Mouse (Mus musculus): ENCODE data around the gene Gsto1. TPM values are rescaled to one million over a fixed set of nuclear protein-coding genes. Genes with fewer than 3 reads are reported as not detected.
A peak's percentile ranks its signal among the peaks of the same experiment; 100 is the strongest.

The Gsto1 gene
- polyA plus RNA-seq, 1 experiment from 2014 or later = 161 TPM

- Histone ChIP-seq H3K9me3 (ENCODE audit: control insufficient read depth, low read length) (no peaks in the 10 kb centered on the region), H3K4me1 (ENCODE audit: control insufficient read depth, insufficient read depth, low read length) (no peaks in the 10 kb centered on the region), H3K27ac (ENCODE audit: low read depth, low read length) (no peak overlapping the region), H3K27me3 (ENCODE audit: control insufficient read depth, insufficient read depth, low read length) (no peaks in the 10 kb centered on the region), H3K9ac (replicated peaks; ENCODE audit: low read depth, low read length) (no peak overlapping the region), H3K4me2 (ENCODE audit: low read depth, low read length) (no peak overlapping the region), H3K4me3 (ENCODE audit: low read depth, low read length) (no peak overlapping the region), H3K36me3 (ENCODE audit: control insufficient read depth, insufficient read depth, low read length) (no peaks in the 10 kb centered on the region)
- 65% methylated on average over 9 of the region's 9 CpGs for WGBS
- ATAC-seq (ENCODE audit: low read depth) = peak; percentile 21; the same call in 1 of the 2 replicates
Observed at GRCm38 (mm10) chr19:47882882-47883254, 28.1 kb downstream of the Gsto1 start.

GRCm38 (mm10) chr19:47884296-47885085 lies 29.7 kb downstream of the Gsto1 start:
- Histone ChIP-seq H3K9me3 (ENCODE audit: control insufficient read depth, low read length) (no peaks in the 10 kb centered on the region), H3K9ac (replicated peaks; ENCODE audit: low read depth, low read length) (no peak overlapping the region), H3K27ac (ENCODE audit: low read depth, low read length) (no peak overlapping the region), H3K4me2 (ENCODE audit: low read depth, low read length) (no peak overlapping the region), H3K4me1 (ENCODE audit: control insufficient read depth, insufficient read depth, low read length) (no peaks in the 10 kb centered on the region), H3K36me3 (ENCODE audit: control insufficient read depth, insufficient read depth, low read length) (no peaks in the 10 kb centered on the region), H3K4me3 (ENCODE audit: low read depth, low read length) (no peak overlapping the region), H3K27me3 (ENCODE audit: control insufficient read depth, insufficient read depth, low read length) (no peaks in the 10 kb centered on the region)
- ATAC-seq (ENCODE audit: low read depth) = no peak
- WGBS = 76% methylated on average over 13 of the region's 13 CpGs

GRCm38 (mm10) chr19:47885191-47885743 lies 30.5 kb downstream of the Gsto1 start:
- Histone ChIP-seq H3K4me2 (ENCODE audit: low read depth, low read length) (no peak overlapping the region), H3K27me3 (ENCODE audit: control insufficient read depth, insufficient read depth, low read length) (no peaks in the 10 kb centered on the region), H3K27ac (ENCODE audit: low read depth, low read length) (no peak overlapping the region), H3K9ac (replicated peaks; ENCODE audit: low read depth, low read length) (no peak overlapping the region), H3K4me1 (ENCODE audit: control insufficient read depth, insufficient read depth, low read length) (no peaks in the 10 kb centered on the region), H3K4me3 (ENCODE audit: low read depth, low read length) (no peak overlapping the region), H3K9me3 (ENCODE audit: control insufficient read depth, low read length) (no peaks in the 10 kb centered on the region), H3K36me3 (ENCODE audit: control insufficient read depth, insufficient read depth, low read length) (no peaks in the 10 kb centered on the region)
- WGBS = 64% methylated on average over 7 of the region's 7 CpGs
- ATAC-seq (ENCODE audit: low read depth) = no peak

GRCm38 (mm10) chr19:47885886-47886285 lies 31.1 kb downstream of the Gsto1 start:
- H3K4me2 ChIP-seq (ENCODE audit: low read depth, low read length) = no peak overlapping the region
- 93% methylated on average over 11 of the region's 11 CpGs for WGBS

GRCm38 (mm10) chr19:47886617-47887016 lies 31.8 kb downstream of the Gsto1 start:
- Histone ChIP-seq H3K4me3 (ENCODE audit: low read depth, low read length) (no peak overlapping the region), H3K9me3 (ENCODE audit: control insufficient read depth, low read length) (no peaks in the 10 kb centered on the region), H3K27me3 (ENCODE audit: control insufficient read depth, insufficient read depth, low read length) (no peaks in the 10 kb centered on the region), H3K9ac (replicated peaks; ENCODE audit: low read depth, low read length) (no peak overlapping the region), H3K4me2 (ENCODE audit: low read depth, low read length) (no peak overlapping the region), H3K36me3 (ENCODE audit: control insufficient read depth, insufficient read depth, low read length) (no peaks in the 10 kb centered on the region), H3K27ac (ENCODE audit: low read depth, low read length) (no peak overlapping the region), H3K4me1 (ENCODE audit: control insufficient read depth, insufficient read depth, low read length) (no peaks in the 10 kb centered on the region)
- ATAC-seq (ENCODE audit: low read depth) = no peak
- 75% methylated on average over 7 of the region's 7 CpGs for WGBS

More at GRCm38 (mm10) chr19:47885886-47886285, 31.1 kb downstream of the Gsto1 start:
- no peaks in the 10 kb centered on the region for H3K27me3 ChIP-seq (ENCODE audit: control insufficient read depth, insufficient read depth, low read length)
- H3K27ac ChIP-seq (ENCODE audit: low read depth, low read length) = no peak overlapping the region
- H3K9ac ChIP-seq (replicated peaks; ENCODE audit: low read depth, low read length) = no peak overlapping the region
- no peaks in the 10 kb centered on the region for H3K36me3 ChIP-seq (ENCODE audit: control insufficient read depth, insufficient read depth, low read length)
- H3K4me3 ChIP-seq (ENCODE audit: low read depth, low read length) = no peak overlapping the region
- ATAC-seq (ENCODE audit: low read depth) = no peak
- H3K9me3 ChIP-seq (ENCODE audit: control insufficient read depth, low read length) = no peaks in the 10 kb centered on the region
- H3K4me1 ChIP-seq (ENCODE audit: control insufficient read depth, insufficient read depth, low read length) = no peaks in the 10 kb centered on the region

GRCm38 (mm10) chr19:47887417-47887816 lies 32.6 kb downstream of the Gsto1 start:
- Histone ChIP-seq H3K4me1 (ENCODE audit: control insufficient read depth, insufficient read depth, low read length) (no peaks in the 10 kb centered on the region), H3K9me3 (ENCODE audit: control insufficient read depth, low read length) (no peaks in the 10 kb centered on the region), H3K9ac (replicated peaks; ENCODE audit: low read depth, low read length) (no peak overlapping the region), H3K4me2 (ENCODE audit: low read depth, low read length) (no peak overlapping the region), H3K27me3 (ENCODE audit: control insufficient read depth, insufficient read depth, low read length) (no peaks in the 10 kb centered on the region), H3K27ac (ENCODE audit: low read depth, low read length) (no peak overlapping the region), H3K4me3 (ENCODE audit: low read depth, low read length) (no peak overlapping the region), H3K36me3 (ENCODE audit: control insufficient read depth, insufficient read depth, low read length) (no peaks in the 10 kb centered on the region)
- no peak for ATAC-seq (ENCODE audit: low read depth)
- WGBS = 88% methylated on average over 10 of the region's 10 CpGs

- Histone ChIP-seq H3K4me1 (ENCODE audit: control insufficient read depth, insufficient read depth, low read length) (no peaks in the 10 kb centered on the region), H3K36me3 (ENCODE audit: control insufficient read depth, insufficient read depth, low read length) (no peaks in the 10 kb centered on the region), H3K4me2 (ENCODE audit: low read depth, low read length) (no peak overlapping the region), H3K9ac (replicated peaks; ENCODE audit: low read depth, low read length) (no peak overlapping the region), H3K27me3 (ENCODE audit: control insufficient read depth, insufficient read depth, low read length) (no peaks in the 10 kb centered on the region), H3K9me3 (ENCODE audit: control insufficient read depth, low read length) (no peaks in the 10 kb centered on the region), H3K27ac (ENCODE audit: low read depth, low read length) (no peak overlapping the region), H3K4me3 (ENCODE audit: low read depth, low read length) (no peak overlapping the region)
- ATAC-seq (ENCODE audit: low read depth) = no peak
- 93% methylated on average over 8 of the region's 8 CpGs for whole genome bisulfite sequencing
Observed at GRCm38 (mm10) chr19:47888037-47888436, 33.3 kb downstream of the Gsto1 start.

DNA sequence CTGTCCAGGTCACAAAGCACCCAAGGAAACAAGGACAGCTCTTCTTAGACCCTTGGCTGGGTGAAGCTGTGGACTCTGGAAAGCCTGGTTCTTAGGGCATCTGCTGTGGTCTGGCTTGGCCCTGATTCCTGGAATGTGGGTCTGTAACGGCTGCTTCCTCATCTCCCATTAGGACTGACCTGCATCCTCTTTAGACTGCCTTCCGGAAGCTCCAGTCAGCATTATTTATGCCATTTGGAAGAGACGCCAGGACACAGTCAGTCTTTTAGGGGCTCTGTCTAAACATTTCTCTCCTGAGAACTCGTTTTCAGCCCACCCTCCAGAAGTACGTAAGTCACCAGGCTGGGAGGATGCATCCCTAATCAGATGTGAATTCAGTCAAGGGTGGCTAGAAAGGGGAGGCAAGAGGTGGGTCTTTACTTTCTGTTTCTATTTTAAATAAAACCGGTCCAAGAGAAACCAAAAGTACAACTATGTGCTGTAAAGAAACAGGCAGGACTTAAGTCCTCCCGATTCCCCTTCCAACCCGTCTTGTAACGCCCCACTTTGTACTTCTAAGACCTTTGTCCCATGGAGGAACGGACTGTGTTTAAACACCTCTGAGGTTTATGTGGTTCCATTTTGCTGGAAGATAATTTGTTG lies 35.8 kb downstream of the Gsto1 start:
- Histone ChIP-seq H3K4me3 (ENCODE audit: low read depth, low read length) (no peak overlapping the region), H3K27me3 (ENCODE audit: control insufficient read depth, insufficient read depth, low read length) (no peaks in the 10 kb centered on the region), H3K9me3 (ENCODE audit: control insufficient read depth, low read length) (no peaks in the 10 kb centered on the region), H3K4me2 (ENCODE audit: low read depth, low read length) (no peak overlapping the region; the same call in 1 of the 2 replicates), H3K36me3 (ENCODE audit: control insufficient read depth, insufficient read depth, low read length) (no peaks in the 10 kb centered on the region), H3K4me1 (ENCODE audit: control insufficient read depth, insufficient read depth, low read length) (no peaks in the 10 kb centered on the region), H3K9ac (replicated peaks; ENCODE audit: low read depth, low read length) (no peak overlapping the region), H3K27ac (ENCODE audit: low read depth, low read length) (no peak overlapping the region)
- WGBS = 63% methylated on average over 10 of the region's 10 CpGs
- ATAC-seq (ENCODE audit: low read depth) = no peak

Data from neural tube, embryonic 14.5 days (tissue).